Mouse (Mus musculus) C2C12 (cell line): ENCODE data around the gene Lifr. TPM values are rescaled to one million over a fixed set of nuclear protein-coding genes. Genes with fewer than 3 reads are reported as not detected.

Experiments used
- H3K27me3 ChIP-seq: one replicate; pipeline ENCODE4 v1.6.1; 2011; ENCODE audit not compliant: control insufficient read depth, insufficient read depth, insufficient read length
- H3K36me3 ChIP-seq: one replicate; pipeline ENCODE4 v1.6.1; 2011; ENCODE audit not compliant: control insufficient read depth, insufficient read depth
- H3K4me3 ChIP-seq: one replicate; pipeline ENCODE4 v1.5.1; 2011; ENCODE audit warnings: mild to moderate bottlenecking, control low read depth; ENCODE audit not compliant: poor library complexity, insufficient read depth, severe bottlenecking
- H3K79me2 ChIP-seq: one replicate; pipeline ENCODE4 v1.6.1; 2011; ENCODE audit not compliant: control insufficient read depth, insufficient read depth
- H3K79me3 ChIP-seq: one replicate; pipeline ENCODE4 v1.6.1; 2011; ENCODE audit warnings: low read depth, control low read depth
- H3ac ChIP-seq: one replicate; pipeline ENCODE3; 2011; ENCODE audit warnings: low read depth; ENCODE audit not compliant: control insufficient read depth, insufficient read length
- CEBPB ChIP-seq: IDR thresholded peaks from one replicate; pipeline ENCODE4 v1.6.1; 2011; ENCODE audit warnings: low read depth, mild to moderate bottlenecking, control low read depth, moderate library complexity
- CTCF ChIP-seq: IDR thresholded peaks from one replicate; pipeline ENCODE4 v1.5.1; 2011; ENCODE audit not compliant: control insufficient read depth, insufficient read depth, insufficient read length
- FOSL1 ChIP-seq: IDR thresholded peaks from one replicate; pipeline ENCODE4 v1.8.0; 2011; ENCODE audit warnings: mild to moderate bottlenecking, low read length; ENCODE audit not compliant: poor library complexity, insufficient read depth, severe bottlenecking
- MAX ChIP-seq: IDR thresholded peaks from one replicate; pipeline ENCODE4 v1.6.1; 2011; ENCODE audit warnings: mild to moderate bottlenecking, control low read depth
- MYOD1 ChIP-seq: IDR thresholded peaks from one replicate; pipeline ENCODE4 v1.6.1; 2011; ENCODE audit warnings: low read depth; ENCODE audit not compliant: control insufficient read depth, insufficient read length
- MYOG ChIP-seq: IDR thresholded peaks from one replicate; pipeline ENCODE4 v1.6.1; 2011; ENCODE audit not compliant: control insufficient read depth, insufficient read length; ENCODE audit errors: extremely low read depth
- USF1 ChIP-seq: IDR thresholded peaks from one replicate; pipeline ENCODE4 v1.6.1; 2011; ENCODE audit warnings: low read depth, mild to moderate bottlenecking, control low read depth, moderate library complexity
- polyA plus RNA-seq: library from polyadenylated mRNA; unstranded; fragments of >200 nt; fragmentation: generic; extraction: Trizol; gene quantifications from one replicate; pipeline ENCODE4 v1.2.1, GENCODE M21; 2012; ENCODE audit warnings: missing spikeins

Gene Lifr
- polyA plus RNA-seq, 1 experiment, result 15.2 TPM

DNA sequence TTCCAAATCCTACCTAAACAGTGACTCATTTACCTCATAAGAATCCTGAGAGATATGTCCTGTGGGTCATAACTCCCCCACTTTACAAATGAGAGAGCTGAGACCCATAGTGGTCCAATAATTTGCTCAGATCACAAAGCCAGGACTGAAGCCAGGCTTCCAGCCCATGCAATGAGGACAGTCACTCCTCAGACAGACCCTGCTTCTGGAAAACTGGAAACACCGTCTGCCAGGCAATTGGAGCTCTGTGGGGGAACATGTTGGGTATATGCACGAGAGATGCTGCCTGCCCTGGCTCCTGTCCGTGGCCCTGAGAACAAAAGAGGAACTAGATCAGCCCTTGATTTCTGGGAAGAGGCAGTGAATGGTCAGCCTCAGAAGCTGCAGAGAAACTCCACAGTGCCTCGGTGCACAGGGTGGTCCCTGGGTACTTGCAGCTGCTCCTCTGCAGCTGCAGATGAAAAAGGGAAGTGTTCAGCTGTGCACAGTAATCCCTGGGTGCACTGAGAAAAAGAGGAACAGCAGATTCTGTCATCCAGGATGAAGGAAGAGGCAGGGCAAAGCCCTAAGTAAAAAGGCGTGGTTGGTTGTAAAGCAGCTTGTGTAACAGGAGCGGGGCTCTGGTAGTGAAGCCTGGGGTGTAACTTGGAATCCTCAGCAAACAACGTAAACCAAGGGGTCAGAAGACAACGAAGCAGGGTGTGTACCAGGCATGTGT, 5.5 kb upstream of the Lifr start:
- H3K79me2 ChIP-seq, result no peaks in the 10 kb centered on the region
- no peaks in the 10 kb centered on the region for H3K79me3 ChIP-seq
- no peaks in the 10 kb centered on the region for H3K36me3 ChIP-seq
- no peak overlapping the region for H3ac ChIP-seq
- H3K4me3 ChIP-seq, result no peak overlapping the region
- TF ChIP-seq MAX (no peak), MYOG (no peak), USF1 (no peak), CEBPB (no peak), CTCF (no peak), MYOD1 (no peak), FOSL1 (no peak)
- no peaks in the 10 kb centered on the region for H3K27me3 ChIP-seq

- Histone ChIP-seq H3K4me3 (no peak overlapping the region), H3K36me3 (no peaks in the 10 kb centered on the region), H3ac (no peak overlapping the region), H3K27me3 (no peaks in the 10 kb centered on the region), H3K79me2 (no peaks in the 10 kb centered on the region), H3K79me3 (no peaks in the 10 kb centered on the region)
- TF ChIP-seq CEBPB (no peak), MAX (no peak), CTCF (no peak)
Observed at GRCm38 (mm10) chr15:7088691-7089090, 1.7 kb upstream of the Lifr start.

GRCm38 (mm10) chr15:7092321-7092720, 1.9 kb downstream of the Lifr start:
- Histone ChIP-seq H3ac (peak overlapping the region; percentile 3), H3K79me3 (no peaks in the 10 kb centered on the region), H3K36me3 (no peaks in the 10 kb centered on the region), H3K27me3 (no peaks in the 10 kb centered on the region), H3K79me2 (no peaks in the 10 kb centered on the region), H3K4me3 (no peak overlapping the region)
- TF ChIP-seq FOSL1, result peak; percentile 6
- TF ChIP-seq MAX, result peak; percentile 54
- peak; percentile 35 for TF ChIP-seq MYOD1
- no peak for TF ChIP-seq MYOG

DNA sequence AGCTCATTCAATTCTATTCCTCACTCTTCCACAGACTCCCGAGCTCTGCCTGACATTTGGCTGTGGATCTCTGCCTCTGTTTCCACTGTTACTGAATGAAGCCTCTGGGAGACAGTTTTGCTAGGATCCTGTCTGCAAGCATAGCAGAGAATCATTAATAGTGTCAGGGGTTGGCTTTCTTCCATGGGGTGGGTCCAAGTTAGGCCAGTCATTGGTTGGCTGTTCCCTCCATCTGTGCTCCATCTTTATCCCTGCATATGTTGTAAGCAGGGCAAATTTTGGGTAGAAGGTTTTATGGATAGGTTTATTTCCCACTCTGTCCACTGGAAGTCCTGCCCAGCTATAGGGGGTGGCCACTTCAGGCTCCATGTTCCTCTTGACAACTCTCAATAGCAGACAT, 9.0 kb downstream of the Lifr start:
- TF ChIP-seq FOSL1 (no peak), CTCF (no peak), MYOG (no peak), MYOD1 (no peak), USF1 (no peak), MAX (no peak), CEBPB (no peak)

GRCm38 (mm10) chr15:7100226-7100625, 9.8 kb downstream of the Lifr start:
- no peak overlapping the region for H3ac ChIP-seq
- TF ChIP-seq USF1, result no peak
- TF ChIP-seq CEBPB, result no peak
- no peak for TF ChIP-seq MYOG
- TF ChIP-seq MYOD1, result no peak
- TF ChIP-seq CTCF, result no peak
- TF ChIP-seq FOSL1, result peak; percentile 29
- TF ChIP-seq MAX, result peak; percentile 23
- H3K36me3 ChIP-seq, result no peaks in the 10 kb centered on the region
- no peaks in the 10 kb centered on the region for H3K27me3 ChIP-seq
- H3K79me2 ChIP-seq, result no peaks in the 10 kb centered on the region
- H3K79me3 ChIP-seq, result no peaks in the 10 kb centered on the region
- H3K4me3 ChIP-seq, result no peak overlapping the region

More for the DNA sequence above, 9.0 kb downstream of the Lifr start:
- no peaks in the 10 kb centered on the region for H3K79me3 ChIP-seq
- H3K4me3 ChIP-seq, result no peak overlapping the region
- no peaks in the 10 kb centered on the region for H3K27me3 ChIP-seq
- H3K79me2 ChIP-seq, result no peaks in the 10 kb centered on the region
- H3K36me3 ChIP-seq, result no peaks in the 10 kb centered on the region
- H3ac ChIP-seq, result no peak overlapping the region

DNA sequence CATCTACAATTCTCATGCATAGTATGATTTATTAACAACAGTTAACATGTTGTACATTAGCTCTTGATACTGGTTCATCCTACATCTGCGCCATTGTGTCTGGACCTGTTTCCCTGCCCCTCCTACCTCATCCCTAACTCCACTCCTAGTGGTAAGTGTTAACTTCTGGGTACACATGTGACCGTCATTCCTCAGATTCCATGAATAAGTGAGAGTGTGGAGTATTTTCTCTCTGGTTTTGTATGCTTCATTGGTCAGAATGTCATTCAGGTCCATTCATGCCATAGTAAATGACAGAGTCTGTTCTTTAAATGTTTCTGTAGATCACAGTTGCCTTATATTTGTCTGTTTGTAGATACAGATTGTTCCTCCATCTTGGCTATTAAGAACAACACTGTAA, 12.6 kb downstream of the Lifr start:
- no peak overlapping the region for H3ac ChIP-seq
- TF ChIP-seq MYOD1, result no peak
- no peak for TF ChIP-seq MAX
- no peak for TF ChIP-seq CEBPB
- no peaks in the 10 kb centered on the region for H3K36me3 ChIP-seq

More for the DNA sequence above, 12.6 kb downstream of the Lifr start:
- Histone ChIP-seq H3K79me3 (no peaks in the 10 kb centered on the region), H3K79me2 (no peaks in the 10 kb centered on the region), H3K4me3 (no peak overlapping the region), H3K27me3 (no peaks in the 10 kb centered on the region)
